Mouse (Mus musculus) liver, embryonic 11.5 days (tissue): ENCODE measurements around the gene Cnn2. TPM values are rescaled to one million over a fixed set of nuclear protein-coding genes. Genes with fewer than 3 reads are reported as not detected.

Experiments
- ATAC-seq: fragments of 200-750 bp; cut with Nextera tagmentation; replicated peaks from 2 replicates; pipeline ENCODE4 v1.8.0; 2017; ENCODE audit warnings: moderate number of reproducible peaks, mild to moderate bottlenecking, moderate TSS enrichment, moderate library complexity; ENCODE audit not compliant: low FRiP score
- DNase-seq: peaks from one replicate; pipeline ENCODE4 v3.0.0-alpha.2; 2017; ENCODE audit warnings: low spot score
- H3K27ac ChIP-seq: fragments of 300-500 bp; sonication (generic); 2 replicates; pipeline ENCODE4 v1.5.1; 2014; ENCODE audit warnings: mild to moderate bottlenecking, low read depth, low read length, control low read depth
- H3K27me3 ChIP-seq: fragments of 300-500 bp; sonication (generic); replicated peaks from 2 replicates; pipeline ENCODE4 v1.6.1; 2014; ENCODE audit warnings: low read length, mixed read lengths; ENCODE audit not compliant: control insufficient read depth, insufficient read depth
- H3K36me3 ChIP-seq: fragments of 300-500 bp; sonication (generic); 2 replicates; pipeline ENCODE4 v1.6.1; 2014; ENCODE audit warnings: mild to moderate bottlenecking, low read length, moderate library complexity, mixed read lengths; ENCODE audit not compliant: control insufficient read depth, insufficient read depth
- H3K4me1 ChIP-seq: fragments of 300-500 bp; sonication (generic); replicated peaks from 2 replicates; pipeline ENCODE4 v1.6.1; 2014; ENCODE audit warnings: low read length, mixed read lengths; ENCODE audit not compliant: control insufficient read depth, insufficient read depth
- H3K4me2 ChIP-seq: fragments of 300-500 bp; sonication (generic); 2 replicates; pipeline ENCODE4 v1.6.1; 2014; ENCODE audit warnings: mild to moderate bottlenecking, control low read depth, moderate library complexity
- H3K4me3 ChIP-seq: fragments of 300-500 bp; sonication (generic); 2 replicates; pipeline ENCODE4 v1.5.1; 2014; ENCODE audit warnings: low read depth, low read length, control low read depth
- H3K9ac ChIP-seq: fragments of 300-500 bp; sonication (generic); 2 replicates; pipeline ENCODE4 v1.6.1; 2014; ENCODE audit warnings: low read depth, low read length, control low read depth
- H3K9me3 ChIP-seq: fragments of 300-500 bp; sonication (generic); 2 replicates; pipeline ENCODE4 v1.6.1; 2016; ENCODE audit warnings: low read length, inconsistent platforms, mixed read lengths; ENCODE audit not compliant: control insufficient read depth
- WGBS: fragments of 180-500 bp; shearing (Covaris S2); extraction: QIAGEN DNeasy Blood & Tissue Kit; methylation state at CpG from one replicate; pipeline ENCODE4 v1.1.7; 2014; 5-methylcytosine and 5-hydroxymethylcytosine counted together
- polyA plus RNA-seq: library from polyadenylated mRNA; unstranded; fragments of >200 nt; fragmentation: Nextera tagmentation; extraction: Ambion mirVana; gene quantifications from 2 replicates; pipeline ENCODE4 v1.2.1, GENCODE M21; 2014

Gene Cnn2
- polyA plus RNA-seq = 115 and 124 TPM in 2 replicates

- Histone ChIP-seq H3K4me3 (peak within 1 kb of the TSS; percentile 60), H3K4me1 (peaks cover 40% of the 10 kb centered on the region), H3K9me3 (peaks cover 3% of the 10 kb centered on the region), H3K27ac (peak within 1 kb of the TSS; percentile 98), H3K9ac (peak within 1 kb of the TSS; percentile 44), H3K27me3 (peaks cover 8% of the 10 kb centered on the region), H3K4me2 (peak within 1 kb of the TSS; percentile 93), H3K36me3 (peaks cover 22% of the 10 kb centered on the region)
- ATAC-seq (no peak), DNase-seq (no peak)
- under 1% methylated on average over 59 of the region's 59 CpGs for WGBS
These were observed at the start of gene Cnn2 for GRCm38 (mm10) chr10:79988506-79989271. Gene Cnn2 (plus strand): TSS chr10:79988584.

- Histone ChIP-seq H3K4me3 (no peak overlapping the region), H3K36me3 (peaks cover 7% of the 10 kb centered on the region; the same call in 1 of the 2 replicates), H3K27me3 (no peaks in the 10 kb centered on the region), H3K4me1 (peaks cover 69% of the 10 kb centered on the region), H3K27ac (no peak overlapping the region), H3K9ac (no peak overlapping the region), H3K9me3 (no peaks in the 10 kb centered on the region), H3K4me2 (no peak overlapping the region)
- WGBS = 41% methylated on average over 7 of the region's 7 CpGs
- no peak for ATAC-seq
- no peak for DNase-seq
These were observed 47.6 kb upstream of the Cnn2 start for GRCm38 (mm10) chr10:79940749-79941148.

GRCm38 (mm10) chr10:79942988-79943387, 45.4 kb upstream of the Cnn2 start:
- H3K4me1 ChIP-seq = peaks cover 73% of the 10 kb centered on the region
- H3K9me3 ChIP-seq = no peaks in the 10 kb centered on the region
- peaks cover 4% of the 10 kb centered on the region; the same call in 1 of the 2 replicates for H3K36me3 ChIP-seq
- no peak overlapping the region for H3K4me3 ChIP-seq
- H3K4me2 ChIP-seq = no peak overlapping the region
- no peak overlapping the region for H3K9ac ChIP-seq
- no peaks in the 10 kb centered on the region for H3K27me3 ChIP-seq
- ATAC-seq (no peak), DNase-seq (no peak)
- 0 out of 2 replicates have a peak overlapping the region, but pooled peaks have one; percentile 21 for H3K27ac ChIP-seq
- WGBS = 72% methylated on average over 1 of the region's 1 CpGs

GRCm38 (mm10) chr10:79943471-79943901, 44.9 kb upstream of the Cnn2 start:
- peaks cover 68% of the 10 kb centered on the region for H3K4me1 ChIP-seq

GRCm38 (mm10) chr10:79945507-79946234, 42.7 kb upstream of the Cnn2 start:
- Histone ChIP-seq H3K4me1 (peaks cover 51% of the 10 kb centered on the region), H3K9me3 (no peaks in the 10 kb centered on the region), H3K27me3 (no peaks in the 10 kb centered on the region), H3K9ac (peak overlapping the region; percentile 58), H3K4me3 (peak overlapping the region; percentile 8; the same call in 1 of the 2 replicates), H3K36me3 (peaks cover 16% of the 10 kb centered on the region), H3K4me2 (peak overlapping the region; percentile 62), H3K27ac (peak overlapping the region; percentile 91)
- DNase-seq (no peak), ATAC-seq (no peak)
- WGBS = 43% methylated on average over 16 of the region's 16 CpGs

More at GRCm38 (mm10) chr10:79943471-79943901, 44.9 kb upstream of the Cnn2 start:
- H3K4me2 ChIP-seq = peak overlapping the region; percentile 33
- H3K4me3 ChIP-seq = no peak overlapping the region
- no peaks in the 10 kb centered on the region for H3K9me3 ChIP-seq
- no peaks in the 10 kb centered on the region for H3K27me3 ChIP-seq
- WGBS = 64% methylated on average over 9 of the region's 9 CpGs
- ATAC-seq (no peak), DNase-seq (no peak)
- H3K27ac ChIP-seq = 0 out of 2 replicates have a peak overlapping the region, but pooled peaks have one; percentile 26
- peak overlapping the region; percentile 2; the same call in 1 of the 2 replicates for H3K9ac ChIP-seq
- H3K36me3 ChIP-seq = peaks cover 2% of the 10 kb centered on the region; the same call in 1 of the 2 replicates

- 8% methylated on average over 6 of the region's 7 CpGs for WGBS
- no peaks in the 10 kb centered on the region for H3K9me3 ChIP-seq
- peaks cover 51% of the 10 kb centered on the region for H3K4me1 ChIP-seq
- peak overlapping the region; percentile 62 for H3K4me2 ChIP-seq
- H3K4me3 ChIP-seq = peak overlapping the region; percentile 28
- peak overlapping the region; percentile 91 for H3K27ac ChIP-seq
- H3K9ac ChIP-seq = peak overlapping the region; percentile 58
- peaks cover 25% of the 10 kb centered on the region for H3K36me3 ChIP-seq
- H3K27me3 ChIP-seq = no peaks in the 10 kb centered on the region
- DNase-seq (peak; percentile 59), ATAC-seq (peak; percentile 80)
These were observed 41.5 kb upstream of the Cnn2 start for GRCm38 (mm10) chr10:79946752-79947322.

GRCm38 (mm10) chr10:79947502-79947901, 40.9 kb upstream of the Cnn2 start:
- Histone ChIP-seq H3K4me1 (peaks cover 51% of the 10 kb centered on the region), H3K27ac (peak overlapping the region; percentile 91), H3K27me3 (no peaks in the 10 kb centered on the region), H3K9ac (peak overlapping the region; percentile 42; the same call in 1 of the 2 replicates), H3K36me3 (peaks cover 25% of the 10 kb centered on the region), H3K4me3 (no peak overlapping the region; the same call in 1 of the 2 replicates), H3K9me3 (no peaks in the 10 kb centered on the region), H3K4me2 (peak overlapping the region; percentile 62)
- ATAC-seq = no peak
- DNase-seq = no peak
- WGBS = 58% methylated on average over 6 of the region's 6 CpGs

GRCm38 (mm10) chr10:79949873-79950272, 38.5 kb upstream of the Cnn2 start:
- peaks cover 25% of the 10 kb centered on the region for H3K36me3 ChIP-seq
- no peak overlapping the region for H3K4me3 ChIP-seq
- H3K27ac ChIP-seq = no peak overlapping the region
- ATAC-seq (no peak), DNase-seq (no peak)
- no peak overlapping the region for H3K9ac ChIP-seq
- H3K27me3 ChIP-seq = no peaks in the 10 kb centered on the region
- 71% methylated on average over 4 of the region's 4 CpGs for WGBS
- no peak overlapping the region for H3K4me2 ChIP-seq
- peaks cover 30% of the 10 kb centered on the region for H3K4me1 ChIP-seq
- H3K9me3 ChIP-seq = no peaks in the 10 kb centered on the region
